Mouse (Mus musculus): ENCODE measurements around the gene Opcml. TPM values are rescaled to one million over a fixed set of nuclear protein-coding genes. Genes with fewer than 3 reads are reported as not detected.

The Opcml gene
- total and polyA plus RNA-seq, 2 experiments from 2014 or later: 71.2 to 128 TPM

DNA sequence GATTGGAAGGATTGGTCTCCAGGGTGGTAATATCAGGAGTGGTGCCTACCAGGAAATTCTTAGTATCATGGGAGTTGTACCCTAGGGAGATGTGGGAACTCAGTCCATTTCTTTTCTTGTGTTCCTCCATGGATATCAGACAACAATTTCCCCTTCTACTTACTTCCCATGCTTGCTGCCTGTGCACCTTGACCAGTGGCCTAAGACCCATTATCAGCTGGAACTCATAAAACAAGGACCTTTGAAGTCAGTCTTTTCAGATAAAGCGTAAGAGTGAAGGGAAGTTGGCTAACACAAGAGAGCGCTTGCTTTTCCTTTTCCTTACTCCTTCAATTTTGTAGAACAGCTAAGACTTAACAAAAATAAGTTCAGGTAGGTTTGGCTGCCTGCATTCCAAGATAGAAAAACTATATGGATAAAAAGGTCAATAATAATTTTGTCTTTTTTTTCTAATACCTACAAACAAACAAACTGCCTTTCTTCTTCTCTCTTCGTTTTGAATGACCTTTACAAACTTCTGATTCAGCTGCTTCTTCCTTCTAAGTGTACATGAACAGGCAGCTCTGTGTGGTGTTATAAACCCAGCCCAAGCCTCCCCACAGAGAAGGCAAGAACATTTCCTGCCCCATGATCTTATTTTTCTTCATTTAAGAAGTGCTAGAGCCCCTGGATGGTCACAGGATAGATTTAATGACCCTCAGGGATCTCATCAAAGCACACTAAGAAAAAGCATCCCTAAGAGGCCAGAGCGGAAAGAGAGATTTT lies 387.7 kb downstream of the Opcml start:
- no peaks in the 10 kb centered on the region for H3K27me3 ChIP-seq (ENCODE audit: insufficient read depth, low read length)
- no peak overlapping the region for H3K4me2 ChIP-seq (ENCODE audit: low read depth, low read length, poor library complexity, severe bottlenecking)
- ATAC-seq (ENCODE audit: low FRiP score) (no peak), DNase-seq (ENCODE audit: low spot score) (no peak)
- H3K9ac ChIP-seq (replicated peaks; ENCODE audit: low read length, poor library complexity, severe bottlenecking): no peak overlapping the region
- WGBS: 89% methylated on average over 4 of the region's 4 CpGs
- H3K4me3 ChIP-seq (ENCODE audit: low read depth, low read length): no peak overlapping the region
- no peaks in the 10 kb centered on the region for H3K36me3 ChIP-seq (ENCODE audit: insufficient read depth, low read length)
- no peak overlapping the region for H3K27ac ChIP-seq (ENCODE audit: low read depth, low read length)
- H3K9me3 ChIP-seq (ENCODE audit: low read length): no peaks in the 10 kb centered on the region
- TF ChIP-seq CTCF (IDR thresholded peaks at IDR 0.05): no peak
- no peaks in the 10 kb centered on the region for H3K4me1 ChIP-seq (ENCODE audit: insufficient read depth, low read length)

DNA sequence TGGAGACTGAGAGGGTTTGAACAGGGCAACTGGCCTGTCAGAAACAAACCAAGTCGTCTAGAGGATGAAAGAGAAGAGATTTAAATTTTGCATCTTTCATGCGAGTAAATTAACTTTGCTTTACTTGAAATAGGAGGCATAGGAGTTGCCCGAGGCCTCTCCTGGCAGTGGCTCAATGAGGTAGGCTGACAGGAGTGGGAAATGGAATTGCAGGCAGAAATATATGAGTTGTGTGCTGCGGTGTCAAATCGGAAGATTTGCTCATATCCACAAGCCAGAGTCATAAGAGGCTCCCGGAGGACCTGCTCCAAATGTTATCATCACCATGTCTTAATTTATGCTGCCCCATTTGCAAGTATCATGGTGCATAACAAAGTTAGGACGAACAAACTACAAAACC lies 391.3 kb downstream of the Opcml start:
- TF ChIP-seq CTCF (IDR thresholded peaks at IDR 0.05): no peak
- no peak for ATAC-seq (ENCODE audit: low FRiP score)
- H3K9ac ChIP-seq (replicated peaks; ENCODE audit: low read length, poor library complexity, severe bottlenecking): no peak overlapping the region
- H3K4me3 ChIP-seq (ENCODE audit: low read depth, low read length): no peak overlapping the region
- no peak overlapping the region for H3K27ac ChIP-seq (ENCODE audit: low read depth, low read length)
- H3K4me2 ChIP-seq (ENCODE audit: low read depth, low read length, poor library complexity, severe bottlenecking): no peak overlapping the region; the same call in 1 of the 2 replicates
- no peak for DNase-seq (ENCODE audit: low spot score)
- 47% methylated on average over 7 of the region's 7 CpGs for WGBS
- no peaks in the 10 kb centered on the region for H3K9me3 ChIP-seq (ENCODE audit: low read length)
- no peaks in the 10 kb centered on the region for H3K27me3 ChIP-seq (ENCODE audit: insufficient read depth, low read length)
- H3K4me1 ChIP-seq (ENCODE audit: insufficient read depth, low read length): no peaks in the 10 kb centered on the region
- no peaks in the 10 kb centered on the region for H3K36me3 ChIP-seq (ENCODE audit: insufficient read depth, low read length)

DNA sequence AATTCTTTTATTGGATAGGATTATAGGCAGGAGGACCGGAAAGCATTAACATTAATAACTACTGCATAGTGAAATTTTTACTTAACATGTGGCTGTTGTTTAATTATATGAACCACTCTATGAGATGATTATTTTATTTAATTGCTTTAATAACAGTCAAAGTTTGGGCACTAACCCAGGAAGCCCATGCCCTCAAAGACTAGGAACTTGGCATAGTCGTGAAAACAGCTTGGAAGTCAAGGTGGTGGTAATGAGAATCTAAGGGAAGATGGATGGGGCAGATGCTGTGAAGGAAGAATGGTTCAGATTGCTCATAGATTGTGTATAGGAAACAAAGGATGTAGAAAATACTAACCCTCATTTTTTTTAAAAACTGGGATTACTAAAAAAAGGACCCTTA lies 399.7 kb downstream of the Opcml start:
- Histone ChIP-seq H3K9ac (replicated peaks; ENCODE audit: low read length, poor library complexity, severe bottlenecking) (no peak overlapping the region), H3K27me3 (ENCODE audit: insufficient read depth, low read length) (no peaks in the 10 kb centered on the region), H3K4me2 (ENCODE audit: low read depth, low read length, poor library complexity, severe bottlenecking) (no peak overlapping the region), H3K36me3 (ENCODE audit: insufficient read depth, low read length) (no peaks in the 10 kb centered on the region), H3K4me1 (ENCODE audit: insufficient read depth, low read length) (no peaks in the 10 kb centered on the region), H3K4me3 (ENCODE audit: low read depth, low read length) (no peak overlapping the region), H3K9me3 (ENCODE audit: low read length) (no peaks in the 10 kb centered on the region), H3K27ac (ENCODE audit: low read depth, low read length) (no peak overlapping the region)
- ATAC-seq (ENCODE audit: low FRiP score) (no peak), DNase-seq (ENCODE audit: low spot score) (peak; percentile 44)
- no peak for TF ChIP-seq CTCF (IDR thresholded peaks at IDR 0.05)
- 80% methylated on average over 2 of the region's 2 CpGs for whole genome bisulfite sequencing

DNA sequence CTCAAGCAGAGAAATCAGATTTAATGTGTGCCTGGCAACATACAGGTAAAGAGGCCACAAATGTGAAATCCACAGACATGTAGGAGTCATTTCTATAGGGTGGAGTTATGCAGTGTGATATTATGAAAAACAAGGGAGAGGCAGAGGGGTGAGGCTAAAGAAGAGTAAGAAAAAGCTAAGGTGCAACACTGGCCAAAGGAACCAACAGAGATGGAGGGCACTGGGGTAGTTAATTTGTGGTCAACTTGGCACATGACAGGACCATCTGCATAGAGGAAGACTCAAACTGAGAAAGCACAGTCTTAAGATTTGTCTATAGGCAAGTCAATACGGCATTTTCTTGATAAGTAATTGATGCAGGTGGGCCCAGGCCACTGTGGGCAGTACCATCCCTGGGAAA lies 400.2 kb downstream of the Opcml start:
- no peaks in the 10 kb centered on the region for H3K4me1 ChIP-seq (ENCODE audit: insufficient read depth, low read length)
- no peak overlapping the region for H3K4me2 ChIP-seq (ENCODE audit: low read depth, low read length, poor library complexity, severe bottlenecking)
- H3K4me3 ChIP-seq (ENCODE audit: low read depth, low read length): no peak overlapping the region
- TF ChIP-seq CTCF (IDR thresholded peaks at IDR 0.05): no peak
- no peaks in the 10 kb centered on the region for H3K36me3 ChIP-seq (ENCODE audit: insufficient read depth, low read length)
- H3K27ac ChIP-seq (ENCODE audit: low read depth, low read length): no peak overlapping the region
- no peaks in the 10 kb centered on the region for H3K9me3 ChIP-seq (ENCODE audit: low read length)
- H3K9ac ChIP-seq (replicated peaks; ENCODE audit: low read length, poor library complexity, severe bottlenecking): no peak overlapping the region
- DNase-seq (ENCODE audit: low spot score): peak; percentile 17
- no peak for ATAC-seq (ENCODE audit: low FRiP score)
- H3K27me3 ChIP-seq (ENCODE audit: insufficient read depth, low read length): no peaks in the 10 kb centered on the region
- 82% methylated on average over 1 of the region's 1 CpGs for WGBS

DNA sequence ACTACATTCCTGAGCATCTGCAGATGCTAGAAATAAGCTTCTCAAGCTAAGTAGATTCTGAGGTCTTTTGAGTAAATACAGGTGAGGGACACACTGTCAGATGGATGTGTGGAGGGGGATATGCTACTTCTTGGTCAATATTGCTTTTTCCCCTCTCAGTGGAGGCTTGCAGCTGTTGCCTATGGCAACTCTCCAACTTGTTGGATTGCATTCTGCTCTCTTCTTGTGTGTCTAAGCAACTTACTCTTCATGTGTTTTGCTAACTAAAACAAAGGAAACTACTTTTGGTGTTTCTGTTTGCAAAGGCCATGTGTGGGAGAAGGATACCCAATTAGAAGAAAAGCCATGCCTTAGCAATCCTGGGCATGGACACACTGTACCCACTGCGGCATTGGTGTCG lies 406.0 kb downstream of the Opcml start:
- Histone ChIP-seq H3K4me3 (ENCODE audit: low read depth, low read length) (no peak overlapping the region), H3K4me1 (ENCODE audit: insufficient read depth, low read length) (no peaks in the 10 kb centered on the region), H3K36me3 (ENCODE audit: insufficient read depth, low read length) (no peaks in the 10 kb centered on the region), H3K27me3 (ENCODE audit: insufficient read depth, low read length) (no peaks in the 10 kb centered on the region), H3K9ac (replicated peaks; ENCODE audit: low read length, poor library complexity, severe bottlenecking) (no peak overlapping the region), H3K9me3 (ENCODE audit: low read length) (no peaks in the 10 kb centered on the region), H3K4me2 (ENCODE audit: low read depth, low read length, poor library complexity, severe bottlenecking) (no peak overlapping the region), H3K27ac (ENCODE audit: low read depth, low read length) (no peak overlapping the region)
- no peak for DNase-seq (ENCODE audit: low spot score)
- WGBS: 90% methylated on average over 2 of the region's 2 CpGs
- no peak for ATAC-seq (ENCODE audit: low FRiP score)
- no peak for TF ChIP-seq CTCF (IDR thresholded peaks at IDR 0.05)

DNA sequence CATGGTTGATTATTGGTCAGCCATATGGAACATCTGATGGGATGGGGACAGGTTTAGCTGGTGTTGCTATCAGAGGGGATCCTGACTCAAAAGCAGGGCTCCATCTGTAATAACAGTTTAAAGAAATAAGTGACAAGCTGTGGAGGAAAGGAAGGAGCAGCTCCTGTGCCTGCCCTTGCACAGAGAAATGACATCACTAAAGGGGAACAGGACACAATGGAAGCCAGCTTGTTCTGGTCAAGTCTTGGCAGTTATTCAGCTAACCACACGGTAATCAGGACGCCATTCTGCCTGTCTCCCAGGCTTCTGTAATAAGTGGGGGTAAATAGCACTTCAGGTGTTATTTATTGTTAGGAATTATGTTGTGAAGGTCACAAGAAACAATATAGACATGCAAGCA lies 406.5 kb downstream of the Opcml start:
- WGBS: 58% methylated on average over 2 of the region's 2 CpGs
- no peak overlapping the region for H3K9ac ChIP-seq (replicated peaks; ENCODE audit: low read length, poor library complexity, severe bottlenecking)
- H3K4me3 ChIP-seq (ENCODE audit: low read depth, low read length): no peak overlapping the region
- H3K4me2 ChIP-seq (ENCODE audit: low read depth, low read length, poor library complexity, severe bottlenecking): no peak overlapping the region
- no peaks in the 10 kb centered on the region for H3K9me3 ChIP-seq (ENCODE audit: low read length)
- H3K27ac ChIP-seq (ENCODE audit: low read depth, low read length): no peak overlapping the region
- DNase-seq (ENCODE audit: low spot score): no peak
- no peaks in the 10 kb centered on the region for H3K4me1 ChIP-seq (ENCODE audit: insufficient read depth, low read length)
- no peaks in the 10 kb centered on the region for H3K27me3 ChIP-seq (ENCODE audit: insufficient read depth, low read length)
- TF ChIP-seq CTCF (IDR thresholded peaks at IDR 0.05): no peak
- no peak for ATAC-seq (ENCODE audit: low FRiP score)
- no peaks in the 10 kb centered on the region for H3K36me3 ChIP-seq (ENCODE audit: insufficient read depth, low read length)
